Mouse (Mus musculus) kidney, embryonic 16.5 days (tissue): ENCODE results near the gene Zbp1. TPM values are rescaled to one million over a fixed set of nuclear protein-coding genes. Genes with fewer than 3 reads are reported as not detected.

Experiments
- ATAC-seq: fragments of 200-750 bp; cut with Nextera tagmentation; 2 replicates; pipeline ENCODE4 v1.8.0; 2017; ENCODE audit warnings: moderate TSS enrichment; ENCODE audit not compliant: low FRiP score, low TSS enrichment
- H3K27ac ChIP-seq: fragments of 300-500 bp; sonication (generic); 2 replicates; pipeline ENCODE4 v1.5.1; 2014; ENCODE audit warnings: low read length
- H3K27me3 ChIP-seq: fragments of 300-500 bp; sonication (generic); 2 replicates; pipeline ENCODE4 v1.6.1; 2014; ENCODE audit warnings: low read length, control low read depth, mixed read lengths; ENCODE audit not compliant: insufficient read depth
- H3K36me3 ChIP-seq: fragments of 300-500 bp; sonication (generic); 2 replicates; pipeline ENCODE4 v1.6.1; 2014; ENCODE audit warnings: low read length, control low read depth, mixed read lengths; ENCODE audit not compliant: insufficient read depth
- H3K4me1 ChIP-seq: fragments of 300-500 bp; sonication (generic); 2 replicates; pipeline ENCODE4 v1.6.1; 2014; ENCODE audit warnings: low read length, control low read depth, mixed read lengths; ENCODE audit not compliant: insufficient read depth
- H3K4me2 ChIP-seq: fragments of 300-500 bp; sonication (generic); replicated peaks from 2 replicates; pipeline ENCODE4 v1.6.1; 2014; ENCODE audit warnings: low read depth, low read length
- H3K4me3 ChIP-seq: fragments of 300-500 bp; sonication (generic); 2 replicates; pipeline ENCODE4 v1.5.1; 2014; ENCODE audit warnings: mild to moderate bottlenecking, low read length
- H3K9ac ChIP-seq: fragments of 300-500 bp; sonication (generic); replicated peaks from 2 replicates; pipeline ENCODE4 v1.6.1; 2014; ENCODE audit warnings: low read length
- H3K9me3 ChIP-seq: fragments of 300-500 bp; sonication (generic); 2 replicates; pipeline ENCODE4 v1.6.1; 2016; ENCODE audit warnings: low read length, control low read depth
- WGBS: fragments of 180-500 bp; shearing (Covaris S2); extraction: QIAGEN DNeasy Blood & Tissue Kit; methylation state at CpG from one replicate; pipeline ENCODE4 v1.1.7; 2014; 5-methylcytosine and 5-hydroxymethylcytosine counted together
- polyA plus RNA-seq: library from polyadenylated mRNA; unstranded; fragments of >200 nt; fragmentation: Nextera tagmentation; extraction: Ambion mirVana; gene quantifications from 2 replicates; pipeline ENCODE4 v1.2.1, GENCODE M21; 2015

Gene Zbp1
- polyA plus RNA-seq, 1 experiment from 2014 or later = 0.67 TPM

- no peak overlapping the region for H3K9ac ChIP-seq
- no peak overlapping the region for H3K4me3 ChIP-seq
- H3K27me3 ChIP-seq = no peaks in the 10 kb centered on the region
- WGBS = 87% methylated on average over 8 of the region's 8 CpGs
- H3K9me3 ChIP-seq = no peaks in the 10 kb centered on the region
- ATAC-seq = no peak
- H3K36me3 ChIP-seq = peaks cover 11% of the 10 kb centered on the region
- peaks cover 48% of the 10 kb centered on the region for H3K4me1 ChIP-seq
- H3K4me2 ChIP-seq = no peak overlapping the region
- no peak overlapping the region for H3K27ac ChIP-seq
Observed at GRCm38 (mm10) chr2:173232766-173233099, 14.0 kb upstream of the Zbp1 start.

GRCm38 (mm10) chr2:173232065-173232765 is 13.5 kb upstream of the Zbp1 start:
- 74% methylated on average over 22 of the region's 22 CpGs for WGBS
- ATAC-seq = no peak
- Histone ChIP-seq H3K27me3 (no peaks in the 10 kb centered on the region), H3K4me3 (no peak overlapping the region), H3K36me3 (peaks cover 12% of the 10 kb centered on the region), H3K4me2 (no peak overlapping the region), H3K9ac (no peak overlapping the region), H3K9me3 (no peaks in the 10 kb centered on the region), H3K4me1 (peaks cover 43% of the 10 kb centered on the region), H3K27ac (no peak overlapping the region)

- H3K4me2 ChIP-seq = peak overlapping the region; percentile 28; the same call in 1 of the 2 replicates
- H3K36me3 ChIP-seq = peaks cover 19% of the 10 kb centered on the region
- no peak overlapping the region for H3K27ac ChIP-seq
- WGBS = 4% methylated on average over 10 of the region's 10 CpGs
- H3K4me3 ChIP-seq = no peak overlapping the region
- no peaks in the 10 kb centered on the region for H3K27me3 ChIP-seq
- no peak overlapping the region for H3K9ac ChIP-seq
- peaks cover 22% of the 10 kb centered on the region for H3K4me1 ChIP-seq
- peak; percentile 77 for ATAC-seq
- H3K9me3 ChIP-seq = no peaks in the 10 kb centered on the region
Observed at GRCm38 (mm10) chr2:173229578-173230224, 11.0 kb upstream of the Zbp1 start.

GRCm38 (mm10) chr2:173228567-173228966 is 9.8 kb upstream of the Zbp1 start:
- Histone ChIP-seq H3K9me3 (no peaks in the 10 kb centered on the region), H3K4me3 (no peak overlapping the region), H3K27ac (no peak overlapping the region), H3K27me3 (no peaks in the 10 kb centered on the region), H3K9ac (no peak overlapping the region), H3K36me3 (peaks cover 19% of the 10 kb centered on the region), H3K4me1 (peaks cover 18% of the 10 kb centered on the region), H3K4me2 (no peak overlapping the region)
- ATAC-seq = no peak
- 91% methylated on average over 8 of the region's 8 CpGs for WGBS

- ATAC-seq = no peak
- Histone ChIP-seq H3K27ac (no peak overlapping the region), H3K4me2 (no peak overlapping the region), H3K4me3 (no peak overlapping the region), H3K36me3 (peaks cover 16% of the 10 kb centered on the region; the same call in 1 of the 2 replicates), H3K9ac (no peak overlapping the region), H3K9me3 (no peaks in the 10 kb centered on the region), H3K27me3 (no peaks in the 10 kb centered on the region), H3K4me1 (peaks cover 18% of the 10 kb centered on the region)
- 86% methylated on average over 8 of the region's 8 CpGs for WGBS
Observed at GRCm38 (mm10) chr2:173226792-173227191, 8.1 kb upstream of the Zbp1 start.

GRCm38 (mm10) chr2:173225906-173226305 is 7.2 kb upstream of the Zbp1 start:
- H3K36me3 ChIP-seq = peaks cover 12% of the 10 kb centered on the region; the same call in 1 of the 2 replicates
- H3K4me1 ChIP-seq = peaks cover 18% of the 10 kb centered on the region
- ATAC-seq = no peak
- H3K9me3 ChIP-seq = no peaks in the 10 kb centered on the region
- no peak overlapping the region for H3K4me2 ChIP-seq
- H3K27ac ChIP-seq = no peak overlapping the region
- H3K27me3 ChIP-seq = no peaks in the 10 kb centered on the region
- no peak overlapping the region for H3K4me3 ChIP-seq
- 79% methylated on average over 7 of the region's 7 CpGs for WGBS
- H3K9ac ChIP-seq = no peak overlapping the region

- Histone ChIP-seq H3K4me3 (no peak overlapping the region), H3K9me3 (no peaks in the 10 kb centered on the region), H3K4me2 (no peak overlapping the region), H3K9ac (no peak overlapping the region), H3K27me3 (no peaks in the 10 kb centered on the region), H3K36me3 (peaks cover 12% of the 10 kb centered on the region; the same call in 1 of the 2 replicates), H3K27ac (no peak overlapping the region), H3K4me1 (peaks cover 13% of the 10 kb centered on the region; the same call in 1 of the 2 replicates)
- no peak for ATAC-seq
- 59% methylated on average over 7 of the region's 7 CpGs for WGBS
Observed at GRCm38 (mm10) chr2:173224832-173225231, 6.1 kb upstream of the Zbp1 start.

- 29% methylated on average over 3 of the region's 3 CpGs for WGBS
- Histone ChIP-seq H3K4me1 (peaks cover 17% of the 10 kb centered on the region; the same call in 1 of the 2 replicates), H3K4me3 (no peak overlapping the region), H3K36me3 (peaks cover 12% of the 10 kb centered on the region; the same call in 1 of the 2 replicates), H3K4me2 (no peak overlapping the region), H3K27me3 (no peaks in the 10 kb centered on the region), H3K9me3 (no peaks in the 10 kb centered on the region), H3K9ac (no peak overlapping the region), H3K27ac (no peak overlapping the region)
- ATAC-seq = no peak
Observed at GRCm38 (mm10) chr2:173224097-173224496, 5.4 kb upstream of the Zbp1 start.

GRCm38 (mm10) chr2:173223496-173223895 is 4.8 kb upstream of the Zbp1 start:
- no peak for ATAC-seq
- Histone ChIP-seq H3K4me1 (peaks cover 17% of the 10 kb centered on the region; the same call in 1 of the 2 replicates), H3K36me3 (peaks cover 12% of the 10 kb centered on the region; the same call in 1 of the 2 replicates), H3K27ac (no peak overlapping the region), H3K27me3 (no peaks in the 10 kb centered on the region), H3K4me3 (no peak overlapping the region), H3K9me3 (no peaks in the 10 kb centered on the region), H3K4me2 (no peak overlapping the region), H3K9ac (0 out of 2 replicates have a peak overlapping the region, but pooled peaks have one; percentile 35)
- 56% methylated on average over 3 of the region's 3 CpGs for WGBS

GRCm38 (mm10) chr2:173220754-173221153 is 2.0 kb upstream of the Zbp1 start:
- no peak overlapping the region for H3K4me2 ChIP-seq
- H3K27me3 ChIP-seq = no peaks in the 10 kb centered on the region
- no peak for ATAC-seq
- no peak overlapping the region for H3K27ac ChIP-seq
- no peak overlapping the region for H3K9ac ChIP-seq
- H3K4me1 ChIP-seq = peaks cover 17% of the 10 kb centered on the region; the same call in 1 of the 2 replicates
- no peak overlapping the region for H3K4me3 ChIP-seq
- 0 out of 2 replicates have a peak, but pooled peaks cover 2% of the 10 kb centered on the region for H3K36me3 ChIP-seq
- 95% methylated on average over 9 of the region's 9 CpGs for WGBS
- no peaks in the 10 kb centered on the region for H3K9me3 ChIP-seq
